Mouse (Mus musculus) embryo, embryonic 11 days (tissue): ENCODE results near the gene Pak2.
"Not testable (repeated sequence)": the region's sequence is repeated elsewhere in the genome, so short reads cannot be mapped to it uniquely, and the experiment has no call there.

Experiments used
- DNase-seq: peaks from one replicate; pipeline ENCODE4 v3.0.0-alpha.2; 2015

The Pak2 gene

GRCm38 (mm10) chr16:32078991-32079511 is at the start of gene Pak2:
Gene Pak2, minus strand, starts transcription at chr16:32079342.
- peak; percentile 94 for DNase-seq

- no peak for DNase-seq
Measured at GRCm38 (mm10) chr16:32127046-32127445, 47.9 kb upstream of the Pak2 start.

GRCm38 (mm10) chr16:32125364-32125763 is 46.2 kb upstream of the Pak2 start:
- no peak for DNase-seq

GRCm38 (mm10) chr16:32124444-32125335 is 45.5 kb upstream of the Pak2 start:
- no peak for DNase-seq

GRCm38 (mm10) chr16:32124020-32124419 is 44.9 kb upstream of the Pak2 start:
- no peak for DNase-seq

- DNase-seq, result no peak
Measured at GRCm38 (mm10) chr16:32120454-32120853, 41.3 kb upstream of the Pak2 start.

GRCm38 (mm10) chr16:32116186-32116585 is 37.0 kb upstream of the Pak2 start:
- DNase-seq, result no peak

GRCm38 (mm10) chr16:32115781-32116180 is 36.6 kb upstream of the Pak2 start:
- no peak for DNase-seq

GRCm38 (mm10) chr16:32114968-32115695 is 36.0 kb upstream of the Pak2 start:
- peak; percentile 78 for DNase-seq

GRCm38 (mm10) chr16:32114406-32114805 is 35.3 kb upstream of the Pak2 start:
- DNase-seq, result no peak

GRCm38 (mm10) chr16:32113541-32114218 is 34.5 kb upstream of the Pak2 start:
- no peak for DNase-seq

- DNase-seq, result no peak
Measured at GRCm38 (mm10) chr16:32110951-32111699, 32.0 kb upstream of the Pak2 start.

- no peak for DNase-seq
Measured at GRCm38 (mm10) chr16:32108578-32108977, 29.4 kb upstream of the Pak2 start.

GRCm38 (mm10) chr16:32108170-32108569 is 29.0 kb upstream of the Pak2 start:
- no peak for DNase-seq

- no peak for DNase-seq
Measured at GRCm38 (mm10) chr16:32107342-32108045, 28.4 kb upstream of the Pak2 start.

GRCm38 (mm10) chr16:32105698-32106097 is 26.6 kb upstream of the Pak2 start:
- DNase-seq, result no peak

- DNase-seq, result no peak
Measured at GRCm38 (mm10) chr16:32102295-32102694, 23.2 kb upstream of the Pak2 start.

GRCm38 (mm10) chr16:32099638-32100150 is 20.6 kb upstream of the Pak2 start, which contains the start of the genes Pigx and Cep19:
Gene Pigx, minus strand, starts transcription at chr16:32099740.
Gene Cep19, plus strand, starts transcription at chr16:32099800.
- peak; percentile 96 for DNase-seq

- no peak for DNase-seq
Measured at GRCm38 (mm10) chr16:32098897-32099637, 19.9 kb upstream of the Pak2 start.

GRCm38 (mm10) chr16:32097757-32098156 is 18.6 kb upstream of the Pak2 start:
- DNase-seq, result not testable (repeated sequence)

GRCm38 (mm10) chr16:32091466-32091865 is 12.3 kb upstream of the Pak2 start:
- DNase-seq, result no peak
